Mouse (Mus musculus) megakaryocyte, embryonic 14.5 days (primary cell): ENCODE data around the gene Barhl1.

Experiments used
- FLI1 ChIP-seq: IDR thresholded peaks from 2 replicates; pipeline ENCODE4 v1.6.1; 2012; ENCODE audit warnings: low read length, inconsistent platforms, mixed read lengths
- GATA1 ChIP-seq: IDR thresholded peaks from 3 replicates; pipeline ENCODE4 v1.6.1; 2012; ENCODE audit warnings: mixed read lengths, low read length, inconsistent platforms, borderline replicate concordance

- no peak for TF ChIP-seq GATA1
- no peak for TF ChIP-seq FLI1
These were observed 44.6 kb upstream of the Barhl1 start for GRCm38 (mm10) chr2:28961024-28961585.
